Mouse (Mus musculus): ENCODE measurements around the gene Ptprn. TPM values are rescaled to one million over a fixed set of nuclear protein-coding genes. Genes with fewer than 3 reads are reported as not detected.

The Ptprn gene
- 3.7 and 4.3 TPM in 2 replicates for polyA plus RNA-seq (2014; fragmentation: Nextera tagmentation; extraction: Ambion mirVana)

DNA sequence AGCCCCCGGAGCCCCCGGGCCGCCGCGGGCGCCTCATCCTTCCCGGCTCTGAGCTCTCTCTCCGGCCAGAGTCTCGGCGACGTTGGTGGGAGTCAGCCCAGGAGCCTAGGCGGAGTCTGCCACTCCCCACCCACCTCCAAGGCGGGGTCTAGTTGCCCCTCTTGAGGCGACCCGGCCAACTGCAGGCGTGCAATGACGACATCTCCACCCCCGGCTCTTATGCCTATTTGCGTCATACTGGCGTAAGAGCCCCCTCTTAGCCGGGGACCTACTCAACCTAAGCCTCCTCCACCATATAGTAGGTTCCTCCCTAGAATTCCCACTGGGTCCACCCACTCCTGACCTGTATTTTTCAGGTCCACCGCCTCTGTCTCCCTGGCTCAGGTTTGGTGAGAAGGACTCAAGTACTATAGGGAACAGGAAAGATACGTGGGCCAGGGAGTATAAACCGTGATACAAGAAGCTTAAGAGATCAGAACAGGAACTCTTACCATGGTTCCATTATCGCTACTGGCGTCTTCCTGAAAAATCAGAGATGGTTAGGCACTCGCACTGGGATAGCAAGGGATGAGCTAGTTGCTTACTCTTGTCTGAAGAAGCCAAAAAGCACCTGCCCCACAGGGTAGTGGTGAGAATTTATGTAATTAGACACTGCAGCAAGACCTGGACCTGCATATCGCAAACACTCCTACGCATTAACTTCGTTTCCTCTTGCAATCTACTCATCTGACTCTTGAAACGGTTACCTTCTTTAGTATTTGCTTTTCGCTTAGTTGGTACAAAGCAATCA lies at the start of gene Ptprn:
TSS of gene Ptprn (minus strand) at position 412 of the 790 bp plus-strand sequence.
- H3K27me3 ChIP-seq (ENCODE audit: control insufficient read depth, insufficient read depth, low read length): peaks cover 26% of the 10 kb centered on the region
- peak; percentile 69 for DNase-seq (ENCODE audit: low spot score)
- H3K4me3 ChIP-seq (ENCODE audit: low read depth, low read length): peak within 1 kb of the TSS; percentile 31
- H3K27ac ChIP-seq (ENCODE audit: low read depth, low read length): no peak within 1 kb of the TSS
- H3K4me2 ChIP-seq (ENCODE audit: low read depth, low read length, severe bottlenecking): peak within 1 kb of the TSS; percentile 64
- no peaks in the 10 kb centered on the region for H3K9me3 ChIP-seq (ENCODE audit: control insufficient read depth, low read length)
- ATAC-seq (replicated peaks; ENCODE audit: low FRiP score): peak; percentile 64
- H3K4me1 ChIP-seq (replicated peaks; ENCODE audit: control insufficient read depth, insufficient read depth, low read length): no peaks in the 10 kb centered on the region
- H3K36me3 ChIP-seq (ENCODE audit: control insufficient read depth, insufficient read depth, low read length): no peaks in the 10 kb centered on the region
- 0 out of 2 replicates have a peak within 1 kb of the TSS, but pooled peaks have one; percentile 35 for H3K9ac ChIP-seq (ENCODE audit: low read length)
- 11% methylated on average over 32 of the region's 32 CpGs for WGBS

DNA sequence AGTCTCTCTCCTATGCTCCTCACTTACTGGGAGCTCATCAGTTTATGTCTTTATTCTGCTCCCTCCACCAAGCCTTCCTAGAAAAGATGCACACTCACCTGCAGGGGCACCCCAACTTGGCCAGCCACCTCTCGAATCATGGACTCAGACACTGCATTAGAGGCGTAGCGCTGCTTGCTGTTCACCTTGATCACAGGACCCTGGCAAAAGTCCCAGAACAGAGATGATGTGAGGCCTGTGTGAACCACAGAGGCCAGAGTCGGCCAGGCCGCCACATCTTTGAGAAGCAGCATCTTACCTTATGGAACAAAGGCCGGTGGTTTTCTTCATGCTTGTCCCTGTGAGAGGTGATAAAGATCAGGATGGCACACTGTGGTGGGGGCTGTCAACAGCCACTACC lies 47.4 kb upstream of the Ptprn start:
- no peaks in the 10 kb centered on the region for H3K27me3 ChIP-seq (ENCODE audit: control insufficient read depth, insufficient read depth, low read length)
- no peaks in the 10 kb centered on the region; the same call in 1 of the 2 replicates for H3K4me1 ChIP-seq (replicated peaks; ENCODE audit: control insufficient read depth, insufficient read depth, low read length)
- ATAC-seq (replicated peaks; ENCODE audit: low FRiP score): no peak
- no peak overlapping the region for H3K4me3 ChIP-seq (ENCODE audit: low read depth, low read length)
- no peak for DNase-seq (ENCODE audit: low spot score)
- no peak overlapping the region for H3K27ac ChIP-seq (ENCODE audit: low read depth, low read length)
- H3K36me3 ChIP-seq (ENCODE audit: control insufficient read depth, insufficient read depth, low read length): peaks cover 6% of the 10 kb centered on the region; the same call in 1 of the 2 replicates
- 93% methylated on average over 6 of the region's 6 CpGs for WGBS
- H3K9ac ChIP-seq (ENCODE audit: low read length): no peak overlapping the region
- H3K9me3 ChIP-seq (ENCODE audit: control insufficient read depth, low read length): no peaks in the 10 kb centered on the region
- H3K4me2 ChIP-seq (ENCODE audit: low read depth, low read length, severe bottlenecking): no peak overlapping the region

DNA sequence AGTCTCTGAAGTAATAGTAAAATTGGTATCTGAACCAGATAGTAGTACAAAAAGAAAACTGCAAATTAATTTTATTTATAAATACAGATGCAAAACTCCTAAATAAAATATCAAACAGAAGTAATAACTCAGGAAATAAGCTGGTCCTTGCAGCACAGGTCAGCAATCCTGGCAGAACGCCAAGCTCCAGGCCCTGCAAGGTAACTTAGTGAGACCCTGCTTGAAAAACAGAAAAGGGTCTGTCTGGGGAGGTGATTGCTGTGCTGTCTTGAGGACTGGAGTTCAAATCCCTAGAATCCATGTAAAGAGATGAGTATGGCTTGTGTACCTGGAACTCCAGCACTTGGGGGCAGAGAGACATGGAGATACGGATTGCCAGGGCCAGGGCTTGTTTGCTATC lies 40.4 kb upstream of the Ptprn start:
- H3K27ac ChIP-seq (ENCODE audit: low read depth, low read length): no peak overlapping the region
- no peaks in the 10 kb centered on the region for H3K27me3 ChIP-seq (ENCODE audit: control insufficient read depth, insufficient read depth, low read length)
- 78% methylated on average over 2 of the region's 2 CpGs for WGBS
- no peak overlapping the region for H3K4me2 ChIP-seq (ENCODE audit: low read depth, low read length, severe bottlenecking)
- no peaks in the 10 kb centered on the region for H3K4me1 ChIP-seq (replicated peaks; ENCODE audit: control insufficient read depth, insufficient read depth, low read length)
- ATAC-seq (replicated peaks; ENCODE audit: low FRiP score) (no peak), DNase-seq (ENCODE audit: low spot score) (no peak)
- H3K4me3 ChIP-seq (ENCODE audit: low read depth, low read length): no peak overlapping the region
- H3K9ac ChIP-seq (ENCODE audit: low read length): no peak overlapping the region
- no peaks in the 10 kb centered on the region for H3K9me3 ChIP-seq (ENCODE audit: control insufficient read depth, low read length)
- no peaks in the 10 kb centered on the region for H3K36me3 ChIP-seq (ENCODE audit: control insufficient read depth, insufficient read depth, low read length)

DNA sequence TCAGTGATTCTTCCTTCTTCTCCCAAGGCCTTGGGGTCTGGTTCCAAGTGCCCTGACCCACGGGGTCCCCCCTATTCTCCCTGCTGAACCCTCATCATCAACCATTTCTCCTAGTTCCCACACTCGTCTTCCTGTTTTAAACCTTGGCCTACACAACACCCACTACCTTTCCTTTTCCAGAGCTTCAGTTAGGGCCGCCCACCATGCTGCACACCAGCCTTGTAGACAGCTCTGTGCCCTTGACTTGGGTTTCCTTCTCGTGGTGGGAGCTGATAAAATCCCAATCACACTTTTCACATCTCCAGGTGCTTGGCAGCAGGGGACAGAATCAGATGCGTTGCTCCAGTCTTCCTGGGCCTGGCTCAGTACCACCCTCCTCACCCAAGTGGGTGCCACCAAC lies 30.0 kb upstream of the Ptprn start:
- Histone ChIP-seq H3K4me1 (replicated peaks; ENCODE audit: control insufficient read depth, insufficient read depth, low read length) (no peaks in the 10 kb centered on the region; the same call in 1 of the 2 replicates), H3K4me2 (ENCODE audit: low read depth, low read length, severe bottlenecking) (no peak overlapping the region), H3K27ac (ENCODE audit: low read depth, low read length) (no peak overlapping the region), H3K27me3 (ENCODE audit: control insufficient read depth, insufficient read depth, low read length) (no peaks in the 10 kb centered on the region), H3K9me3 (ENCODE audit: control insufficient read depth, low read length) (no peaks in the 10 kb centered on the region), H3K4me3 (ENCODE audit: low read depth, low read length) (no peak overlapping the region), H3K36me3 (ENCODE audit: control insufficient read depth, insufficient read depth, low read length) (no peaks in the 10 kb centered on the region), H3K9ac (ENCODE audit: low read length) (no peak overlapping the region)
- DNase-seq (ENCODE audit: low spot score) (no peak), ATAC-seq (replicated peaks; ENCODE audit: low FRiP score) (no peak)
- WGBS: 72% methylated on average over 5 of the region's 5 CpGs

DNA sequence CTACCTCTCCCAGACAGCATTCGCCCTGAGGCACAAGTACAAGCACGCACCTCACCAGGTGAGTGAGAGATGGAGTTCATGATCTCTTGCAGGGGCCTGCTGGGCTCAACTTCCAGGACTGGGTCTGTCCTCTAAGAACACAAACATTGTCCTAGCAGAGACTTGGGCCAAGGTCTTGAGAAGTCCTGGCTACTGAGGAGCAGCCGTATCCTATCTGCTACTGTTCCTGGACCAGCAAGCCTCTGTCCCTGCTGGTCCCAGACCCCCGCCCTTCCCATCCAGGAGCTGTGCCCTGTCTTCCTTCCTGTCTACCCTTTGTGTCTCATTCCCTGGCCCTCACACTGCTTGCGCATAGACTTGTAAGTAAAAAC lies 29.0 kb upstream of the Ptprn start:
- Histone ChIP-seq H3K27me3 (ENCODE audit: control insufficient read depth, insufficient read depth, low read length) (no peaks in the 10 kb centered on the region), H3K4me3 (ENCODE audit: low read depth, low read length) (no peak overlapping the region), H3K4me2 (ENCODE audit: low read depth, low read length, severe bottlenecking) (no peak overlapping the region), H3K9ac (ENCODE audit: low read length) (no peak overlapping the region), H3K27ac (ENCODE audit: low read depth, low read length) (no peak overlapping the region), H3K9me3 (ENCODE audit: control insufficient read depth, low read length) (no peaks in the 10 kb centered on the region), H3K4me1 (replicated peaks; ENCODE audit: control insufficient read depth, insufficient read depth, low read length) (no peaks in the 10 kb centered on the region; the same call in 1 of the 2 replicates), H3K36me3 (ENCODE audit: control insufficient read depth, insufficient read depth, low read length) (no peaks in the 10 kb centered on the region)
- 82% methylated on average over 5 of the region's 5 CpGs for WGBS
- no peak for ATAC-seq (replicated peaks; ENCODE audit: low FRiP score)
- DNase-seq (ENCODE audit: low spot score): no peak

DNA sequence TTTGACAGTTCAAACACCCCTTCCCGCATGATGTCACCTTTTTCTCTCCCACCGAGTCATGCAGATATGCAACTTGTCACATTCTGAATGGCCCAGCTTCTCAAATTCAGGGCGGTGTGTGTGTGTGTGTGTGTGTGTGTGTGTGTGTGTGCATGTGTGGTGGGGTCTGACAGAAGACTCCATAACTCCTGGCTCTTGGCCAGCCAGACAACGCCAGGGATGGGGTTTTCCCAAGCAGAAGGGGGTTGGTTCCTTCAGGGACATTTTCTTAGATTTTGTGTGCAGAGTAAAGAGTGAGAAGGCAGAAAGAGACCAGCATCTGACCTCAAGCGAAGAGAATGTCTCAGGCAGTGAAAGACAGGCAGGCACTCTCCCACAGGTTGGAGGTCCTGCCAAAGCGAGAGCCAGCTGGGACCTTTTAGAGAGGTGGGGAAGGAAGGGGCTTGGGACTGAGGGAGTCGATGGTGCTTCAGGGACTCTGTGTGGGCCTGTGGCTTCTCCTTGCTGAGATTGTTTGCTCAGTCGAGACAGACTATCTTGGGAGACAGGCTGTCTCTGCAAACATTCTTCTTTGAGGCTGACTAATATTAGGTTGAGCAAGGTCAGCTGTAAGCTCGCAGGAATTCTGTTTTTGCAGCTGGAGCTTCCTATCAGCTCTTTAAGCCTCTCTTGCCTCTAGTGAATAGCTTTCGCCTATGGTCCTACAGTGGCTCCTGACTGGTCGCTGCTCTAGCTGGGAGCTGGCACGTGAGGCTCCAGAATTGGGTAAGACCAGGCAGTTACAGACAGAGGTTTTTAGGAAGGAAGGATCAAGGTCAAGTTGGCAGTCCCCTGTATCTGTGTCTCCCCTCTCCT lies 28.4 kb upstream of the Ptprn start:
- H3K4me3 ChIP-seq (ENCODE audit: low read depth, low read length): no peak overlapping the region
- no peak overlapping the region for H3K9ac ChIP-seq (ENCODE audit: low read length)
- H3K36me3 ChIP-seq (ENCODE audit: control insufficient read depth, insufficient read depth, low read length): no peaks in the 10 kb centered on the region
- no peak overlapping the region for H3K27ac ChIP-seq (ENCODE audit: low read depth, low read length)
- no peaks in the 10 kb centered on the region; the same call in 1 of the 2 replicates for H3K4me1 ChIP-seq (replicated peaks; ENCODE audit: control insufficient read depth, insufficient read depth, low read length)
- no peaks in the 10 kb centered on the region for H3K9me3 ChIP-seq (ENCODE audit: control insufficient read depth, low read length)
- no peaks in the 10 kb centered on the region for H3K27me3 ChIP-seq (ENCODE audit: control insufficient read depth, insufficient read depth, low read length)
- ATAC-seq (replicated peaks; ENCODE audit: low FRiP score): no peak
- WGBS: 64% methylated on average over 12 of the region's 12 CpGs
- no peak overlapping the region for H3K4me2 ChIP-seq (ENCODE audit: low read depth, low read length, severe bottlenecking)
- no peak for DNase-seq (ENCODE audit: low spot score)

DNA sequence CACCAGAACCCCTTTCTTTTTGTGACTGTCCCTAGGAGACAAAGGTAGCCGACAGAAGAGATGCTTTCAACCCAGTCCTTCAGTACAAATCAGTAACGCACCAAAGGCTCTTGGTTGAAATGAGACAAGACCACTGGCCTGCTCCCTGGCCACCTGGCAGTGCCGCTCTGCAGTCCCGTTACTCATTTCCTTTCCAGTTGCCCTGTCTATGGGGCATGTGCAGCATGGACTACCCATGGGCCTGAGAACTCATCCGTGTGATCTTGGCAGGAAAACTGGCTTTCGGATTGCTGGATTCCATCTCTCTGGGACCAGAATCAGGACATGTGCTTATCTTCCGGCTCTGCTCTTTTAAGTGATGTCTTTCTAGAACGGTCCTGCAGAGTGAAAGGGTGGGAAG lies 27.0 kb upstream of the Ptprn start:
- ATAC-seq (replicated peaks; ENCODE audit: low FRiP score): no peak
- no peak overlapping the region for H3K9ac ChIP-seq (ENCODE audit: low read length)
- WGBS: 86% methylated on average over 8 of the region's 8 CpGs

DNA sequence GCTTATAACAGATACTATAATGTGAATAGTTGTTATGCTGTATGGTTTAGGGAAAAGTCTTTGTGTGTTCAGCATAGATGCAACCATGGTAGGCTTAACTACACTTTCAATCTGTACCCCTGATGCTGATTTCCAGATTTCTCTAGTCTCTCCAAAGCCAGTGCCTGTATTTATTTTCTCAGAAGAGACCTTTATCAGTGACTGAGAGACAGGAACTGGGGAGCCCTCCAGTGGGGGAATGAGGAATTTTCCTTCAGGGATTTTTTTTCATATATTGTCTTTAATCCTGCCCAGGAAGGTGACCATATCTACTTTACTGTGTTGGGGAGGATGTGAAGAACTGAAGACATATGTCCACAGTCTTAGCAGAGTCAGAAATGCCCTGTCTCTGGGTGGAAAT lies 26.3 kb upstream of the Ptprn start:
- no peaks in the 10 kb centered on the region for H3K9me3 ChIP-seq (ENCODE audit: control insufficient read depth, low read length)
- no peaks in the 10 kb centered on the region for H3K36me3 ChIP-seq (ENCODE audit: control insufficient read depth, insufficient read depth, low read length)
- H3K9ac ChIP-seq (ENCODE audit: low read length): no peak overlapping the region
- no peak overlapping the region for H3K4me2 ChIP-seq (ENCODE audit: low read depth, low read length, severe bottlenecking)
- no peak for DNase-seq (ENCODE audit: low spot score)
- no peak overlapping the region for H3K4me3 ChIP-seq (ENCODE audit: low read depth, low read length)
- H3K4me1 ChIP-seq (replicated peaks; ENCODE audit: control insufficient read depth, insufficient read depth, low read length): no peaks in the 10 kb centered on the region; the same call in 1 of the 2 replicates
- no peak for ATAC-seq (replicated peaks; ENCODE audit: low FRiP score)
- 0 out of 2 replicates have a peak overlapping the region, but pooled peaks have one; percentile 79 for H3K27ac ChIP-seq (ENCODE audit: low read depth, low read length)
- H3K27me3 ChIP-seq (ENCODE audit: control insufficient read depth, insufficient read depth, low read length): no peaks in the 10 kb centered on the region

More for the DNA sequence above, 27.0 kb upstream of the Ptprn start:
- no peaks in the 10 kb centered on the region for H3K36me3 ChIP-seq (ENCODE audit: control insufficient read depth, insufficient read depth, low read length)
- DNase-seq (ENCODE audit: low spot score): no peak
- H3K27ac ChIP-seq (ENCODE audit: low read depth, low read length): no peak overlapping the region
- no peak overlapping the region for H3K4me3 ChIP-seq (ENCODE audit: low read depth, low read length)
- H3K4me1 ChIP-seq (replicated peaks; ENCODE audit: control insufficient read depth, insufficient read depth, low read length): no peaks in the 10 kb centered on the region; the same call in 1 of the 2 replicates
- H3K4me2 ChIP-seq (ENCODE audit: low read depth, low read length, severe bottlenecking): no peak overlapping the region
- no peaks in the 10 kb centered on the region for H3K9me3 ChIP-seq (ENCODE audit: control insufficient read depth, low read length)
- no peaks in the 10 kb centered on the region for H3K27me3 ChIP-seq (ENCODE audit: control insufficient read depth, insufficient read depth, low read length)
